Mouse (Mus musculus) MEL (cell line): ENCODE results near the gene Vipr1. TPM values are rescaled to one million over a fixed set of nuclear protein-coding genes. Genes with fewer than 3 reads are reported as not detected.

Experiments used
- DNase-seq: peaks from one replicate; pipeline ENCODE4 v3.0.0; 2011; ENCODE audit warnings: low read depth, low spot score
- H3K27ac ChIP-seq: 2 replicates; pipeline ENCODE4 v1.5.1; 2012; ENCODE audit warnings: low read depth, mild to moderate bottlenecking, control low read depth, low read length, moderate library complexity; ENCODE audit not compliant: control insufficient read depth
- H3K27me3 ChIP-seq, 2 experiments: fragments of 150-350 bp in 1 of 2; sonication (generic) in 1 of 2; 2 replicates each; pipeline ENCODE4 v1.6.1; 2012; ENCODE audit warnings: low read length in 2 of 2, mild to moderate bottlenecking in 2 of 2, improper control_type of control experiment in 1 of 2, moderate library complexity in 1 of 2; ENCODE audit not compliant: insufficient read depth in 2 of 2, control insufficient read depth in 1 of 2
- H3K36me3 ChIP-seq, 2 experiments: 2 replicates each; pipeline ENCODE4 v1.6.1; 2012 to 2014; ENCODE audit warnings: low read length in 2 of 2, improper control_type of control experiment in 1 of 2, inconsistent platforms in 1 of 2, mild to moderate bottlenecking in 1 of 2; ENCODE audit not compliant: insufficient read depth in 2 of 2, control insufficient read depth in 1 of 2
- H3K4me1 ChIP-seq, 2 experiments: fragments of 150-350 bp in 1 of 2; sonication (generic) in 1 of 2; 2 replicates each; pipeline ENCODE4 v1.6.1; 2012; ENCODE audit warnings: low read length in 2 of 2, improper control_type of control experiment in 1 of 2, mild to moderate bottlenecking in 1 of 2; ENCODE audit not compliant: insufficient read depth in 2 of 2, control insufficient read depth in 1 of 2
- H3K4me3 ChIP-seq, 2 experiments: fragments of 150-350 bp in 1 of 2; sonication (generic) in 1 of 2; 2 replicates each; pipeline ENCODE4 v1.5.1; 2012; ENCODE audit warnings: low read depth in 2 of 2, low read length in 2 of 2, mild to moderate bottlenecking in 2 of 2, moderate library complexity in 2 of 2, control low read depth in 1 of 2, improper control_type of control experiment in 1 of 2; ENCODE audit not compliant: control insufficient read depth in 1 of 2, insufficient read depth in 1 of 2
- H3K79me2 ChIP-seq: 2 replicates; pipeline ENCODE4 v1.6.1; 2012; ENCODE audit warnings: mild to moderate bottlenecking, low read length, moderate library complexity; ENCODE audit not compliant: control insufficient read depth, poor library complexity, insufficient read depth
- H3K9ac ChIP-seq: 2 replicates; pipeline ENCODE4 v1.6.1; 2012; ENCODE audit warnings: low read depth, mild to moderate bottlenecking, control low read depth, low read length, moderate library complexity; ENCODE audit not compliant: control insufficient read depth, poor library complexity, severe bottlenecking
- H3K9me3 ChIP-seq: fragments of 150-350 bp; sonication (generic); replicated peaks from 2 replicates; pipeline ENCODE4 v1.6.1; 2012; ENCODE audit warnings: mild to moderate bottlenecking, low read length, improper control_type of control experiment, moderate library complexity; ENCODE audit not compliant: insufficient read depth
- CTCF ChIP-seq, 3 experiments: IDR thresholded peaks in 2 of 3; conservative IDR thresholded peaks in 1 of 3; 2 replicates each; pipeline ENCODE4 v1.5.1; 2011 to 2012; ENCODE audit warnings: low read length in 3 of 3, low read depth in 2 of 3, mild to moderate bottlenecking in 2 of 3, improper control_type of control experiment in 1 of 3, inconsistent platforms in 1 of 3, mixed read lengths in 1 of 3, moderate library complexity in 1 of 3; ENCODE audit not compliant: control insufficient read depth in 1 of 3, insufficient read depth in 1 of 3, poor library complexity in 1 of 3, severe bottlenecking in 1 of 3
- E2F4 ChIP-seq: IDR thresholded peaks from 2 replicates; pipeline ENCODE4 v1.6.1; 2011; ENCODE audit warnings: low read depth, low read length, improper control_type of control experiment, borderline replicate concordance
- EP300 ChIP-seq, 2 experiments: IDR thresholded peaks; 2 replicates each; pipeline ENCODE4 v1.6.1; 2011; ENCODE audit warnings: improper control_type of control experiment in 2 of 2, low read length in 2 of 2, low read depth in 1 of 2, mild to moderate bottlenecking in 1 of 2
- KAT2A ChIP-seq: conservative IDR thresholded peaks from 2 replicates; pipeline ENCODE4 v1.6.1; 2012; ENCODE audit warnings: low read depth, low read length, improper control_type of control experiment, inconsistent platforms
- MYC ChIP-seq: IDR thresholded peaks from 2 replicates; pipeline ENCODE4 v1.6.1; 2011; ENCODE audit warnings: low read depth, mild to moderate bottlenecking, low read length, improper control_type of control experiment, moderate library complexity
- POLR2AphosphoS2 ChIP-seq: IDR thresholded peaks from 2 replicates; pipeline ENCODE4 v1.6.1; 2011; ENCODE audit warnings: low read length, improper control_type of control experiment
- SIN3A ChIP-seq: IDR thresholded peaks from 2 replicates; pipeline ENCODE4 v1.6.1; 2012; ENCODE audit warnings: low read length, improper control_type of control experiment, inconsistent platforms
- SMC3 ChIP-seq: IDR thresholded peaks from 2 replicates; pipeline ENCODE4 v1.6.1; 2011; ENCODE audit warnings: low read depth, low read length, improper control_type of control experiment
- TCF12 ChIP-seq: IDR thresholded peaks from 2 replicates; pipeline ENCODE4 v1.6.1; 2014; ENCODE audit warnings: low read depth, mild to moderate bottlenecking, inconsistent platforms, low read length, improper control_type of control experiment, moderate library complexity
- UBTF ChIP-seq: IDR thresholded peaks from 2 replicates; pipeline ENCODE4 v1.6.1; 2012; ENCODE audit warnings: low read depth, mild to moderate bottlenecking, inconsistent platforms, low read length, improper control_type of control experiment, moderate library complexity, borderline replicate concordance; ENCODE audit not compliant: insufficient read depth
- USF1 ChIP-seq: IDR thresholded peaks from 2 replicates; pipeline ENCODE4 v1.6.1; 2014; ENCODE audit warnings: low read depth, mild to moderate bottlenecking, inconsistent platforms, low read length, improper control_type of control experiment, moderate library complexity
- ZC3H11A ChIP-seq: IDR thresholded peaks from 2 replicates; pipeline ENCODE4 v1.6.1; 2012; ENCODE audit warnings: low read depth, mild to moderate bottlenecking, inconsistent platforms, low read length, improper control_type of control experiment
- ZKSCAN1 ChIP-seq: IDR thresholded peaks from 2 replicates; pipeline ENCODE4 v1.6.1; 2012; ENCODE audit warnings: low read depth, mild to moderate bottlenecking, inconsistent platforms, low read length, improper control_type of control experiment, moderate library complexity
- ZNF384 ChIP-seq: IDR thresholded peaks from 2 replicates; pipeline ENCODE4 v1.6.1; 2012; ENCODE audit warnings: low read depth, mild to moderate bottlenecking, inconsistent platforms, low read length, improper control_type of control experiment
- polyA plus RNA-seq, 2 experiments: library from polyadenylated mRNA; stranded (reverse) in 1 of 2; unstranded in 1 of 2; fragments of >175 nt in 1 of 2; fragments of >200 nt in 1 of 2; gene quantifications; 2 replicates each; pipeline versions ENCODE4 v1.2.1 to v1.2.4; 2012; ENCODE audit warnings: low replicate concordance in 2 of 2, low read depth in 1 of 2; ENCODE audit not compliant: insufficient read length in 2 of 2, insufficient read depth in 1 of 2, missing spikeins in 1 of 2
- total RNA-seq: library from RNA; depleted of rRNA; stranded (reverse); fragments of 300-350 nt; gene quantifications from 2 replicates; pipeline ENCODE4 v1.2.3, GENCODE M21; 2012

Gene Vipr1
- total and polyA plus RNA-seq, 3 experiments, result not detected

- H3K4me3 ChIP-seq, result no peak overlapping the region
- no peaks in the 10 kb centered on the region for H3K79me2 ChIP-seq
- no peaks in the 10 kb centered on the region for H3K36me3 ChIP-seq
- H3K9me3 ChIP-seq, result no peaks in the 10 kb centered on the region
- no peak overlapping the region for H3K9ac ChIP-seq
- H3K27me3 ChIP-seq, result no peaks in the 10 kb centered on the region
- TF ChIP-seq ZC3H11A (no peak), CTCF (IDR thresholded peaks at IDR 0.05 in 2 of 3, conservative IDR thresholded peaks at IDR 0.05 in 1 of 3; ENCODE audit: control insufficient read depth in 1 of 3, insufficient read depth in 1 of 3, low read depth in 2 of 3, low read length in 3 of 3, poor library complexity in 1 of 3, severe bottlenecking in 1 of 3) (no peak), SMC3 (no peak), ZKSCAN1 (no peak), SIN3A (no peak), TCF12 (no peak)
- TF ChIP-seq, all 39 proteins: peak for 0
- H3K27ac ChIP-seq, result no peak overlapping the region
- DNase-seq, result no peak
- H3K4me1 ChIP-seq, result no peaks in the 10 kb centered on the region
Measured at GRCm38 (mm10) chr9:121684702-121685101, 42.2 kb downstream of the Vipr1 start.

DNA sequence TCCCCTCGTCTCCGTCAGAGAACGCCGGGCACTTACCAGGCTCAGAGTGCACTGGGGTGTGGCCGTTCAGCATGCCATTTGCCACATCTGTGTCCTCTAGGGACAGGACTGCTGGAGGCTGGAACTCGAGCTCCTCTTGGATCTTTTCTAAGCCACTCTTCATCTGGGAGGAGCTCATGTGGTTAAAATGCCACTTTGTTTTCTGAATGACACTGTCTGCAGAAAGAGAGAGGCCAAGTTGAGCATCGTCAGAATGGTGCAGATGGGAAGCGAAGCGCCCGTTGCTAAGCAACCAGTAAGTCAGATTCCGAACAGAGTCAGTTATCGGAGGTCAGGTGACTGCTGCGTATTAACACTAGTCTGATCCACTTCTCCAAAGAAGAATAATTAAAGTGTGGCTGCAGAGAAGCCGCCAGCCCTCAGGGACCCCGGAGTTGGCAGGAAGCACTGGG is 47.7 kb downstream of the Vipr1 start:
- DNase-seq, result no peak
- H3K36me3 ChIP-seq, result no peaks in the 10 kb centered on the region
- no peak overlapping the region for H3K27ac ChIP-seq
- no peaks in the 10 kb centered on the region for H3K27me3 ChIP-seq
- no peak overlapping the region for H3K4me3 ChIP-seq
- TF ChIP-seq KAT2A (no peak), EP300 (IDR thresholded peaks at IDR 0.05; ENCODE audit: low read depth in 1 of 2, low read length in 2 of 2) (no peak)
- H3K4me1 ChIP-seq, result no peaks in the 10 kb centered on the region
- H3K9me3 ChIP-seq, result no peaks in the 10 kb centered on the region
- H3K79me2 ChIP-seq, result no peaks in the 10 kb centered on the region
- H3K9ac ChIP-seq, result no peak overlapping the region

DNA sequence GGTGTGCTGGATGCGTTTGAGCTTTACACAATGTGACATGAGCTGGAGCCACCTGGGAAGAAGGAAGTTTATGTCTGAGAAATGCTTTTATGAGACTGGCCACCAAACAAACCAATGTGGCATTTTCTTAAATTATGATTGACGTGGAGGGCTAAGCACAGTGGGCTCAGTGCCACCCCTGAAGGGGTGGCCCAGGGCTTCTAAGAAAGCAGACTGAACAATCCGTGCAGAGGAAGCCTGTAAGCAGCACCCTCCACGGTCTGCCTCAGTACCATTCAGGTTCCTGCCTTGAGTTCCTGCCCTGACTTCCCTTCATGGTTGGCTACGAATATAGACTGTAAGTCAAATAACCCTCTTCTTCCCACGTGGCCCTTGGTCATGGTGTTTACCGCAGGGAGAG is 48.2 kb downstream of the Vipr1 start:
- H3K36me3 ChIP-seq, result no peaks in the 10 kb centered on the region
- no peak for DNase-seq
- no peak overlapping the region for H3K27ac ChIP-seq
- no peak overlapping the region for H3K9ac ChIP-seq
- H3K4me3 ChIP-seq, result no peak overlapping the region
- H3K27me3 ChIP-seq, result no peaks in the 10 kb centered on the region
- no peaks in the 10 kb centered on the region for H3K9me3 ChIP-seq
- no peaks in the 10 kb centered on the region for H3K79me2 ChIP-seq
- no peaks in the 10 kb centered on the region for H3K4me1 ChIP-seq
- TF ChIP-seq POLR2AphosphoS2 (no peak), ZNF384 (no peak), TCF12 (no peak), USF1 (no peak), CTCF (IDR thresholded peaks at IDR 0.05 in 2 of 3, conservative IDR thresholded peaks at IDR 0.05 in 1 of 3; ENCODE audit: control insufficient read depth in 1 of 3, insufficient read depth in 1 of 3, low read depth in 2 of 3, low read length in 3 of 3, poor library complexity in 1 of 3, severe bottlenecking in 1 of 3) (no peak), UBTF (no peak), E2F4 (no peak), MYC (no peak)
